Comparison of ENCODE assay signal across 18 mouse cellular contexts in the genomic region with DNA sequence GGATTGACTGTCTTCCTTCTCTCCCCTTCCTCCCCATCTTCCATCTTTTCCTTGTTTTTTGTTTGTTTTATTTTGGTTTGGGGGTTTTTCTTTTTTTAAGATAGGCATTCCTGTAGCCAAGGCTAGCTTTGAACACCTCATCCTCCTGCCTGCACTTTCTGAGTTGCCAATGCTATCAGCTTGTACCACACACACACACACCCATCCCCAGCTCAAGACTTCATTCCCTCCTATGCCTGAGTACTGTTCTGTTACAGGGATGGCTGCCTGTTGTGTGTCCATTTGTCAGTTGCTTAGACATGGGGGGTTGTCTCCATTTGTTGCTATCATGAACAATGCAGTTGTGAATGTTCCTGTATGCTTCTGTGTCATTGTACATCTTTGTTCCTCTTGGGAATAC.
DNase-seq lines count a peak whose midpoint lies in the region; ATAC-seq and TF ChIP-seq lines count a peak whose summit lies in the region.
"Had no signal": no experiment of that assay in that cellular context is flagged by ENCODE, and none has a peak within 500 bp of the region (broad histone marks: within the 10 kb centered on the region; RNA-seq: fewer than 3 reads in every experiment).

No protein-coding gene starts in this region.

- ATAC-seq in liver, embryonic 12.5 days: peak; percentile 72
- ATAC-seq in liver, postnatal 0 days: no peak
- peak; percentile 75 for ATAC-seq in liver, embryonic 13.5 days (ENCODE audit: low read depth)
- ATAC-seq: forebrain, embryonic 13.5 days; forebrain, embryonic 15.5 days; forebrain, postnatal 0 days had no signal

- H3K4me1 ChIP-seq in liver, embryonic 12.5 days: peaks cover 15% of the 10 kb centered on the region
- H3K4me1 ChIP-seq in liver, postnatal 0 days (ENCODE audit: insufficient read depth): no peaks in the 10 kb centered on the region
- peaks cover 15% of the 10 kb centered on the region for H3K4me1 ChIP-seq in liver, embryonic 13.5 days (replicated peaks)

- no peak overlapping the region for H3K9ac ChIP-seq in liver, embryonic 12.5 days
- H3K9ac ChIP-seq in liver, postnatal 0 days (replicated peaks): no peak overlapping the region
- no peak overlapping the region for H3K9ac ChIP-seq in liver, embryonic 13.5 days
- H3K9ac ChIP-seq: embryonic facial prominence, embryonic 12.5 days; forebrain, embryonic 13.5 days; forebrain, embryonic 15.5 days; forebrain, postnatal 0 days had no signal

- no peak for DNase-seq in liver, postnatal 0 days
- no peak for DNase-seq in liver, embryonic 13.5 days
- no peak for DNase-seq in thymus, adult 18-20 months
- DNase-seq in left cerebral cortex, postnatal 25 days (ENCODE audit: low spot score in 2 of 2): no peak
- DNase-seq: adrenal gland, adult 2 months; adrenal gland, postnatal 10 days; adrenal gland, postnatal 25 days; cerebellum, adult 11-12 months; cerebellum, adult 2 months; cerebellum, adult 9-10 months; cerebellum, postnatal 10 days; cerebellum, postnatal 25 days; forebrain, postnatal 0 days had no signal

- H3K4me3 ChIP-seq in liver, embryonic 12.5 days: no peak overlapping the region
- no peak overlapping the region for H3K4me3 ChIP-seq in liver, postnatal 0 days (ENCODE audit: low read depth, low read length)
- no peak overlapping the region for H3K4me3 ChIP-seq in liver, embryonic 13.5 days (replicated peaks)
- H3K4me3 ChIP-seq: embryonic facial prominence, embryonic 10.5 days; embryonic facial prominence, embryonic 12.5 days; forebrain, embryonic 13.5 days; forebrain, embryonic 15.5 days had no signal

- no peak overlapping the region for H3K4me2 ChIP-seq in liver, embryonic 12.5 days
- H3K4me2 ChIP-seq in liver, postnatal 0 days (ENCODE audit: low read depth, low read length): no peak overlapping the region
- no peak overlapping the region for H3K4me2 ChIP-seq in liver, embryonic 13.5 days
- H3K4me2 ChIP-seq: embryonic facial prominence, embryonic 12.5 days; forebrain, embryonic 13.5 days; forebrain, embryonic 15.5 days had no signal

- intact Hi-C loops in left cerebral cortex, postnatal 25 days (cut with DNase I): no loop called here

- TF ChIP-seq CTCF in liver, postnatal 0 days (IDR thresholded peaks at IDR 0.05; ENCODE audit: low read depth): no peak

- H3K27ac ChIP-seq in liver, embryonic 12.5 days: no peak overlapping the region; the same call in 1 of the 2 replicates
- no peak overlapping the region for H3K27ac ChIP-seq in liver, postnatal 0 days (ENCODE audit: low read depth)
- H3K27ac ChIP-seq in liver, embryonic 13.5 days: no peak overlapping the region; the same call in 1 of the 2 replicates
- H3K27ac ChIP-seq: embryonic facial prominence, embryonic 10.5 days; embryonic facial prominence, embryonic 12.5 days; forebrain, embryonic 13.5 days; forebrain, embryonic 15.5 days had no signal

- no peak for TF ChIP-seq EP300 in liver, postnatal 0 days (IDR thresholded peaks at IDR 0.05; ENCODE audit: low read depth)

- no peaks in the 10 kb centered on the region for H3K9me3 ChIP-seq in liver, embryonic 12.5 days (replicated peaks)
- no peaks in the 10 kb centered on the region for H3K9me3 ChIP-seq in liver, postnatal 0 days (ENCODE audit: low read length)
- H3K9me3 ChIP-seq in liver, embryonic 13.5 days (replicated peaks): no peaks in the 10 kb centered on the region
- H3K9me3 ChIP-seq: embryonic facial prominence, embryonic 10.5 days; embryonic facial prominence, embryonic 12.5 days; forebrain, embryonic 13.5 days; forebrain, embryonic 15.5 days had no signal

- H3K27me3 ChIP-seq in liver, embryonic 12.5 days (replicated peaks): no peaks in the 10 kb centered on the region
- H3K27me3 ChIP-seq in liver, postnatal 0 days (ENCODE audit: insufficient read depth, low read length): no peaks in the 10 kb centered on the region
- H3K27me3 ChIP-seq in liver, embryonic 13.5 days: no peaks in the 10 kb centered on the region
- H3K27me3 ChIP-seq: embryonic facial prominence, embryonic 12.5 days had no signal

- no peaks in the 10 kb centered on the region for H3K36me3 ChIP-seq in liver, embryonic 12.5 days
- no peaks in the 10 kb centered on the region for H3K36me3 ChIP-seq in liver, postnatal 0 days (replicated peaks; ENCODE audit: insufficient read depth, low read length)
- no peaks in the 10 kb centered on the region for H3K36me3 ChIP-seq in liver, embryonic 13.5 days
- H3K36me3 ChIP-seq: embryonic facial prominence, embryonic 10.5 days; embryonic facial prominence, embryonic 12.5 days; forebrain, embryonic 15.5 days had no signal
